Mouse (Mus musculus) lung, adult 2 months (tissue): Measurements from ENCODE around the gene Syngr2. TPM values are rescaled to one million over a fixed set of nuclear protein-coding genes. Genes with fewer than 3 reads are reported as not detected.

Experiments
- DNase-seq: peaks from one replicate; pipeline ENCODE4 v3.0.0; 2022
- H3K4me1 ChIP-seq: fragments of 200-500 bp; 2 replicates; pipeline ENCODE4 v1.6.1; 2011; ENCODE audit warnings: low read length; ENCODE audit not compliant: control insufficient read depth, insufficient read depth
- H3K4me3 ChIP-seq: fragments of 200-500 bp; replicated peaks from 2 replicates; pipeline ENCODE3; 2011; ENCODE audit warnings: low read depth, mild to moderate bottlenecking, control low read depth, low read length; ENCODE audit errors: extremely low read depth
- CTCF ChIP-seq: fragments of 200-500 bp; IDR thresholded peaks from 2 replicates; pipeline ENCODE4 v1.5.1; 2011; ENCODE audit warnings: mild to moderate bottlenecking, low read length, control low read depth; ENCODE audit not compliant: insufficient read depth
- POLR2A ChIP-seq: fragments of 200-500 bp; IDR thresholded peaks from 2 replicates; pipeline ENCODE4 v1.6.1; 2011; ENCODE audit warnings: low read depth, mild to moderate bottlenecking, control low read depth, low read length, borderline replicate concordance; ENCODE audit errors: extremely low read depth
- WGBS: fragments of 180-500 bp; shearing (Covaris S2); methylation state at CpG from one replicate; pipeline ENCODE4 v1.1.7; 2018; 5-methylcytosine and 5-hydroxymethylcytosine counted together
- polyA plus RNA-seq: library from polyadenylated mRNA; depleted of rRNA; stranded (reverse); fragments of >200 nt; gene quantifications from 2 replicates; pipeline ENCODE4 v1.2.3, GENCODE M21; 2012; rRNA removed

Syngr2 gene
- polyA plus RNA-seq, 1 experiment: 191 TPM

- Histone ChIP-seq H3K4me3 (no peak overlapping the region), H3K4me1 (no peaks in the 10 kb centered on the region)
- no peak for DNase-seq
- no peak for TF ChIP-seq POLR2A
- TF ChIP-seq CTCF: no peak
- WGBS: 90% methylated on average over 5 of the region's 5 CpGs
Measured at GRCm38 (mm10) chr11:117855360-117855759, 45.9 kb downstream of the Syngr2 start.

GRCm38 (mm10) chr11:117855975-117856374 is 46.5 kb downstream of the Syngr2 start:
- no peak for DNase-seq
- TF ChIP-seq POLR2A: no peak
- Histone ChIP-seq H3K4me1 (no peaks in the 10 kb centered on the region), H3K4me3 (no peak overlapping the region)
- 67% methylated on average over 1 of the region's 1 CpGs for WGBS

- Histone ChIP-seq H3K4me3 (no peak overlapping the region), H3K4me1 (no peaks in the 10 kb centered on the region)
- DNase-seq: no peak
- WGBS: 96% methylated on average over 10 of the region's 10 CpGs
- TF ChIP-seq CTCF: no peak
- TF ChIP-seq POLR2A: no peak
Measured at GRCm38 (mm10) chr11:117857462-117857861, 48.0 kb downstream of the Syngr2 start.

GRCm38 (mm10) chr11:117858392-117858791 is 48.9 kb downstream of the Syngr2 start:
- no peaks in the 10 kb centered on the region for H3K4me1 ChIP-seq
- WGBS: 62% methylated on average over 3 of the region's 3 CpGs

GRCm38 (mm10) chr11:117860601-117861000 is 51.1 kb downstream of the Syngr2 start, which contains the start of gene Tmem235:
Gene Tmem235 (plus strand): TSS chr11:117860752.
- no peak for DNase-seq
- TF ChIP-seq CTCF: no peak
- TF ChIP-seq POLR2A: no peak
- WGBS: 7% methylated on average over 23 of the region's 23 CpGs
- no peaks in the 10 kb centered on the region for H3K4me1 ChIP-seq
- no peak within 1 kb of the TSS for H3K4me3 ChIP-seq

More at GRCm38 (mm10) chr11:117858392-117858791, 48.9 kb downstream of the Syngr2 start:
- H3K4me3 ChIP-seq: no peak overlapping the region
- no peak for TF ChIP-seq POLR2A
- TF ChIP-seq CTCF: no peak
- DNase-seq: no peak

GRCm38 (mm10) chr11:117863174-117863856 is 53.8 kb downstream of the Syngr2 start:
- Histone ChIP-seq H3K4me1 (no peaks in the 10 kb centered on the region), H3K4me3 (no peak overlapping the region)
- TF ChIP-seq POLR2A (no peak), CTCF (no peak)
- no peak for DNase-seq
- 51% methylated on average over 11 of the region's 11 CpGs for WGBS

Other genes with a start within 250 kb of the Syngr2 start
- 21.3 and 22.4 TPM in 2 replicates for gene Tnrc6c, start 155.4 kb upstream of the Syngr2 start, polyA plus RNA-seq
- gene Tmc8, start 27.6 kb upstream of the Syngr2 start, polyA plus RNA-seq: 12.0 and 12.8 TPM in 2 replicates
- 55.7 and 56.0 TPM in 2 replicates for gene Tmc6, start 27.5 kb upstream of the Syngr2 start, polyA plus RNA-seq
- gene 6030468B19Rik, start 12.0 kb upstream of the Syngr2 start, polyA plus RNA-seq: 0.18 and 0.33 TPM in 2 replicates
- 0.06 TPM in 1 of 2 replicates, not detected in the other for gene Gm20708, start within 50 bp of the Syngr2 start, polyA plus RNA-seq
- 4.3 and 6.0 TPM in 2 replicates for gene Afmid, start 16.3 kb downstream of the Syngr2 start, polyA plus RNA-seq
- 7.3 and 11.5 TPM in 2 replicates for gene Tk1, start 16.4 kb downstream of the Syngr2 start, polyA plus RNA-seq
- gene Birc5, start 39.6 kb downstream of the Syngr2 start, polyA plus RNA-seq: 1.4 and 2.5 TPM in 2 replicates
- not detected in 2 replicates for gene Tmem235, start 51.1 kb downstream of the Syngr2 start, polyA plus RNA-seq
- 11.7 and 15.5 TPM in 2 replicates for gene Tha1, start 63.8 kb downstream of the Syngr2 start, polyA plus RNA-seq
- 32.1 and 40.6 TPM in 2 replicates for gene Socs3, start 160.4 kb downstream of the Syngr2 start, polyA plus RNA-seq
- 83.2 and 104 TPM in 2 replicates for gene Pgs1, start 176.6 kb downstream of the Syngr2 start, polyA plus RNA-seq